Mouse (Mus musculus): ENCODE data around the gene Kmt2b. TPM values are rescaled to one million over a fixed set of nuclear protein-coding genes. Genes with fewer than 3 reads are reported as not detected.
A peak's percentile ranks its signal among the peaks of the same experiment; 100 is the strongest.

Gene Kmt2b
- polyA plus RNA-seq, 1 experiment from 2014 or later, result 8.8 TPM

DNA sequence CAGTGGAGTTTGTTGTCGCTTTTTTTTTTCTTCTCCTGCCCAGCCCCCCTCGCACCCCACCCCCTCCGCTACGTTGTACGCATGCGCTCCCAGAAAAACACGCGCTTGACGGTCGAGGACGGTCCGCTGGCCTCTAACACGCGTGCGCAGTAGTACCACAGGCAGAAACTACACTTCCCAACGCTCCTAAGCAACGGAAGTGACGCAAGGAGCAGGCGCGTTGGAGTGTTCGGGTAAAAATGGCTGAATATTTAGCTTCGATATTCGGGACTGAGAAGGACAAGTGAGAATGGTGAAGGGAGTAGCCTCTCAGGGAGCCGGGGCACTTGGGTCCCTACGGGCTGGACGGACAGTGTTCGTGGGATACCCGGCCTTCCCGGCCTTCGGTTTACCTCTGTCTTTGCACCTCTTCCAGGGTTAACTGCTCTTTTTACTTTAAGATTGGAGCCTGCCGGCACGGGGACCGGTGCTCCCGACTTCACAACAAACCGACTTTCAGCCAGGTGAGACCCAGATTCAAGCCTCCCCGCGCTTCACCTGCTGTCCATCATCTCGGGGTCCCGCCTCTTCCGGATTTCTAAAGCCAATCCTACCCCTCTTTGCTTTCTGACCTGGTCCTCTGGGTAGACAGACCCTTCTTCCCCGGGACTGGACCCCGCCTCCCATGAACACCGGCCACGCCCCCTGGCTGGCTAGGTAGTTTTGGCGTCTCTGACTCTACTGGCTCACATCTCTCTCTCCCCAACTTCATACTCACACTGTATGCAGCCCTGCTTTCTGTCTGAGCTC lies 25.2 kb downstream of the Kmt2b start, which contains the start of the genes U2af1l4, Gm49396 and Psenen:
TSS of gene U2af1l4 (plus strand) at position 185 of the 789 bp plus-strand sequence.
TSS of gene Gm49396 (plus strand) at position 228 of the 789 bp plus-strand sequence.
TSS of gene Psenen (minus strand) at position 511 of the 789 bp plus-strand sequence.
- ATAC-seq (ENCODE audit: low FRiP score), result peak; percentile 88
- under 1% methylated on average over 45 of the region's 45 CpGs for WGBS
- Histone ChIP-seq H3K4me2 (peak within 1 kb of the TSS; percentile 79), H3K9me3 (replicated peaks) (no peaks in the 10 kb centered on the region), H3K36me3 (peaks cover 27% of the 10 kb centered on the region), H3K27me3 (replicated peaks) (no peaks in the 10 kb centered on the region), H3K9ac (replicated peaks) (peak within 1 kb of the TSS; percentile 80), H3K4me1 (peaks cover 36% of the 10 kb centered on the region), H3K4me3 (replicated peaks) (peak within 1 kb of the TSS; percentile 71), H3K27ac (replicated peaks) (peak within 1 kb of the TSS; percentile 93)

DNA sequence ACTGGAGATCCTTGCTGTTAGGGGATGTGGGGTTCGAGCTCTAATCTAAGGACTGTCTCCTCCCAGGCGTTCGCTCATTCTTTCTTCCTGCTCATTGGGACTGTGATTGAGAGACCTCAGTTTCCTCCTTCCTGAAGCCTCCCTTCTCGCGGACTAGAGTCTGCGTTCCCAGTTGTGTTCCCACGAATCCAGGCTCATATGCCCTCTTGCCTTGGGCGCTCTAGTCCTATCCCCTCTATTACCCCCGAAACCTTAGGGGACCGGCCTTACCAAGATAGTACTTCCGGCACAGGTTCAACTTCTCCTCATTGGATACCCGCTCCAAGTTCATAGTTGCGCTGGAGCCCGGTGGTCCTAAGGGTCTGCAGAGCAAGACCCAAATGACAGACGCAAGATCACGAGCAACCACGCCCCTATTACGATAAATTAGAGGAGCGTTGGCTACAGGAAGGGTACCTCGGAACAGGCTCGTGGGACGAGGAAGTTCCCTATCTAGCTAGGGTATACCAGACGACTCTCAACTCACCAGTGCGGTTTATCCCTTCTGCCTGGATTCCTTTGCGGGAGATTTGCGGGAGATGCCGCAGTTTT lies 25.9 kb downstream of the Kmt2b start:
- Histone ChIP-seq H3K9me3 (replicated peaks) (no peaks in the 10 kb centered on the region), H3K36me3 (peaks cover 22% of the 10 kb centered on the region), H3K27ac (replicated peaks) (peak overlapping the region; percentile 81), H3K9ac (replicated peaks) (peak overlapping the region; percentile 59), H3K4me1 (peaks cover 41% of the 10 kb centered on the region), H3K27me3 (replicated peaks) (no peaks in the 10 kb centered on the region), H3K4me2 (peak overlapping the region; percentile 79), H3K4me3 (replicated peaks) (peak overlapping the region; percentile 71)
- peak; percentile 22; the same call in 1 of the 2 replicates for ATAC-seq (ENCODE audit: low FRiP score)
- WGBS, result 3% methylated on average over 27 of the region's 27 CpGs

DNA sequence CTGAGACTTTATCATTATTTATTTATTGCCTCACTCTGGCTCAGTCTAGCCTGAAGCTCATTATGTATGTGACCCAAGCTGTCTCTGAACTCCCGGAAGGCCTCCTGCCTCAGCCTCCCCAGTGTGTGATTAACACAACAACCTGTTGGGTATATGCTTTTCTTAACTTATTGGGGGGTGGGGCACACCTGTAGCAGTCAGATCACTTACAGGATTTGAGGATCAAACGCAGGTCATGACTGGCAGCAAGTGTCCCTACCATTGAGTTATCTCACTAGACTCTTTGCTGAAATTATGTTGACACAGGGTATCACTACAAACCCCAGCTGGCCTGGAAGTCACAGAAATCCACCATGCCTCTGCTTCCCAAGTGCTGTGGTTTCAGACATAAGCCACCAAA lies 28.2 kb downstream of the Kmt2b start:
- Histone ChIP-seq H3K9me3 (replicated peaks) (no peaks in the 10 kb centered on the region), H3K36me3 (peaks cover 25% of the 10 kb centered on the region), H3K4me1 (peaks cover 41% of the 10 kb centered on the region), H3K27me3 (replicated peaks) (no peaks in the 10 kb centered on the region), H3K27ac (replicated peaks) (0 out of 2 replicates have a peak overlapping the region, but pooled peaks have one; percentile 63), H3K4me3 (replicated peaks) (no peak overlapping the region), H3K4me2 (peak overlapping the region; percentile 98; the same call in 1 of the 2 replicates), H3K9ac (replicated peaks) (no peak overlapping the region)
- ATAC-seq (ENCODE audit: low FRiP score), result no peak
- 75% methylated on average over 2 of the region's 2 CpGs for WGBS

DNA sequence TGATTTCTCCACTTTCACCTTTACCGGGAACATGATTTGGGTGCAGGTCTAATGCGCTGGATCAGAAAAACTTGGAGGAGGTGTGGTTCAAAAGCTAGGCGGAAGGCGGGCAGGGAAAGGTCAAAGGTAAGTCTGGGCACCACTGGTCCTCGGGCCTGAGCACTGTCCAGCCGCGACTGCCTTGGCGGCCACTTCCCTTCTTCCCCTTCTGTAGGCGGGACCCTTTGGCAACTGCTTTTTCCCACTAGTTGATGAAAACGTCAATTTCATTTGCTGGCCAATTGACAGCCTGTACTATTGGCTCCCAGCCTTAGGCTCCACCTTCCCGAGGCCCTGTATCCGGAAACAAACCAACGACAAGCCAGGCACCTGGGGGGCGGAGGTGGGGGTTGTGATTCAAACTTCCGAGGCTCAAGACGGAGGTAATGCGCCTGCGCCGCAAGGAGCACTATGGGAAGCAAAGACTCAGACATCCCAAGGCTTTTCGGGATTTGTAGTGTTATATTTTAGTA lies 29.0 kb downstream of the Kmt2b start, which contains the start of gene Lin37:
TSS of gene Lin37 (minus strand) at position 396 of the 512 bp plus-strand sequence.
- H3K9me3 ChIP-seq (replicated peaks), result no peaks in the 10 kb centered on the region
- H3K36me3 ChIP-seq, result peaks cover 30% of the 10 kb centered on the region

GRCm38 (mm10) chr7:30558656-30559442 lies 29.7 kb downstream of the Kmt2b start:
- no peak for ATAC-seq (ENCODE audit: low FRiP score)
- 13% methylated on average over 12 of the region's 12 CpGs for WGBS
- H3K4me3 ChIP-seq (replicated peaks), result peak overlapping the region; percentile 71
- H3K9ac ChIP-seq (replicated peaks), result peak overlapping the region; percentile 81
- H3K4me1 ChIP-seq, result peaks cover 33% of the 10 kb centered on the region
- H3K36me3 ChIP-seq, result peaks cover 35% of the 10 kb centered on the region
- peaks cover 5% of the 10 kb centered on the region; the same call in 1 of the 2 replicates for H3K27me3 ChIP-seq (replicated peaks)
- peak overlapping the region; percentile 72 for H3K27ac ChIP-seq (replicated peaks)
- H3K4me2 ChIP-seq, result peak overlapping the region; percentile 98
- H3K9me3 ChIP-seq (replicated peaks), result no peaks in the 10 kb centered on the region

More for the DNA sequence above, 29.0 kb downstream of the Kmt2b start, which contains the start of gene Lin37:
- Histone ChIP-seq H3K4me1 (peaks cover 38% of the 10 kb centered on the region), H3K27me3 (replicated peaks) (0 out of 2 replicates have a peak, but pooled peaks cover under 1% of the 10 kb centered on the region), H3K4me2 (peak within 1 kb of the TSS; percentile 98), H3K4me3 (replicated peaks) (peak within 1 kb of the TSS; percentile 71), H3K27ac (replicated peaks) (peak within 1 kb of the TSS; percentile 72), H3K9ac (replicated peaks) (peak within 1 kb of the TSS; percentile 81)
- ATAC-seq (ENCODE audit: low FRiP score), result peak; percentile 83
- 0% methylated on average over 20 of the region's 20 CpGs for WGBS

GRCm38 (mm10) chr7:30557901-30558514 lies 30.5 kb downstream of the Kmt2b start:
- no peak for ATAC-seq (ENCODE audit: low FRiP score)
- Histone ChIP-seq H3K4me2 (peak overlapping the region; percentile 98), H3K27ac (replicated peaks) (no peak overlapping the region), H3K27me3 (replicated peaks) (peaks cover 5% of the 10 kb centered on the region; the same call in 1 of the 2 replicates), H3K36me3 (peaks cover 35% of the 10 kb centered on the region), H3K9me3 (replicated peaks) (no peaks in the 10 kb centered on the region), H3K9ac (replicated peaks) (0 out of 2 replicates have a peak overlapping the region, but pooled peaks have one; percentile 81), H3K4me1 (peaks cover 38% of the 10 kb centered on the region), H3K4me3 (replicated peaks) (peak overlapping the region; percentile 71)
- 91% methylated on average over 13 of the region's 13 CpGs for WGBS

- H3K27me3 ChIP-seq (replicated peaks), result peaks cover 5% of the 10 kb centered on the region; the same call in 1 of the 2 replicates
- peaks cover 39% of the 10 kb centered on the region for H3K4me1 ChIP-seq
- H3K4me2 ChIP-seq, result no peak overlapping the region
- H3K9ac ChIP-seq (replicated peaks), result no peak overlapping the region
- H3K9me3 ChIP-seq (replicated peaks), result no peaks in the 10 kb centered on the region
- no peak overlapping the region for H3K27ac ChIP-seq (replicated peaks)
- peaks cover 35% of the 10 kb centered on the region for H3K36me3 ChIP-seq
- ATAC-seq (ENCODE audit: low FRiP score), result no peak
- H3K4me3 ChIP-seq (replicated peaks), result no peak overlapping the region
- WGBS, result 93% methylated on average over 18 of the region's 18 CpGs
Measured at GRCm38 (mm10) chr7:30556894-30557536, 31.5 kb downstream of the Kmt2b start.

DNA sequence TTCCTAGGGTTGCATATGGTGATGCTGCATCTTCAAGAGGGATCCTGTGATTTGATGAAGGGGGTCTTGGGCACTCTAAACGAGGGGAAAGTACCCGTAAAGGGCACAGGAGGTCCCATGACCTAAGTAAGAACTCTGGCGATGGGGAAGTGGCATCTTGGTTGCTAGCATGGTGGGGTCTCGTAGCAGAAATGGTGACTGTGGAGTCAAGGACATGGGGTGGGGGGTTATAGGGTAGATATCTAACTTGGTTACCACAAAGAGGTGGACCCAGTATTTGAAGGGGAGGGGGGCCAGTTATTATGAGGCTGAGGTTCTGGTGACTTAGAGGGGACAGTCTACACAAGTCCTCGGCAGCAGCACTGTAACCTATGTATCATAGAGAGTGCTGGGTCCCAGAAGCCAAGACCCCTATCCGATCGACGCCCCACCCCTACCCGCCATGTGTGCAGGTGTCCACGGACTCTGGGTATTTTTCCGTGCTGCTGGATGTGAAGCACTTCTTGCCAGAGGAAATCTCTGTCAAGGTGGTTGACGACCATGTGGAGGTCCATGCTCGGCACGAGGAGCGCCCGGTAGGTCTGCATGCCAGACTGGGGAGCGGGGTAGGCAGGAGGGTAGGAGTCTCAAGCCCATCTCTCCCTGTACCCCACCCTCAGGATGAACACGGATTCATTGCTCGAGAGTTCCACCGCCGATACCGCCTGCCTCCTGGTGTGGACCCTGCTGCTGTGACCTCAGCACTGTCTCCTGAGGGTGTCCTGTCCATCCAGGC lies 34.5 kb downstream of the Kmt2b start:
- H3K36me3 ChIP-seq, result peaks cover 35% of the 10 kb centered on the region
- no peak for ATAC-seq (ENCODE audit: low FRiP score)
- 85% methylated on average over 22 of the region's 22 CpGs for WGBS
- H3K4me1 ChIP-seq, result peaks cover 33% of the 10 kb centered on the region
- no peak overlapping the region for H3K4me3 ChIP-seq (replicated peaks)
- H3K9me3 ChIP-seq (replicated peaks), result no peaks in the 10 kb centered on the region
- H3K4me2 ChIP-seq, result peak overlapping the region; percentile 79
- H3K27me3 ChIP-seq (replicated peaks), result peaks cover 5% of the 10 kb centered on the region; the same call in 1 of the 2 replicates
- peak overlapping the region; percentile 46; the same call in 1 of the 2 replicates for H3K9ac ChIP-seq (replicated peaks)
- H3K27ac ChIP-seq (replicated peaks), result no peak overlapping the region

- 4% methylated on average over 23 of the region's 23 CpGs for WGBS
- Histone ChIP-seq H3K27me3 (replicated peaks) (peaks cover 5% of the 10 kb centered on the region; the same call in 1 of the 2 replicates), H3K36me3 (peaks cover 42% of the 10 kb centered on the region), H3K27ac (replicated peaks) (peak overlapping the region; percentile 98), H3K9ac (replicated peaks) (peak overlapping the region; percentile 46), H3K4me3 (replicated peaks) (peak overlapping the region; percentile 76), H3K4me2 (peak overlapping the region; percentile 79), H3K4me1 (peaks cover 24% of the 10 kb centered on the region), H3K9me3 (replicated peaks) (no peaks in the 10 kb centered on the region)
- ATAC-seq (ENCODE audit: low FRiP score), result no peak
Measured at GRCm38 (mm10) chr7:30553021-30553589, 35.4 kb downstream of the Kmt2b start.
